Mouse (Mus musculus) naive thymus-derived CD4-positive, alpha-beta T cell, adult 2 months (primary cell): Measurements from ENCODE around the gene Pak6.

Experiments
- DNase-seq: peaks from one replicate; pipeline ENCODE4 v3.0.0-alpha.2; 2011; ENCODE audit warnings: low read depth

Pak6 gene

GRCm38 (mm10) chr2:118697311-118697877, 34.3 kb downstream of the Pak6 start:
- no peak for DNase-seq

- DNase-seq = no peak
Measured at GRCm38 (mm10) chr2:118697955-118698354, 34.9 kb downstream of the Pak6 start.

GRCm38 (mm10) chr2:118700179-118701062, 37.3 kb downstream of the Pak6 start:
- peak; percentile 86 for DNase-seq

GRCm38 (mm10) chr2:118701161-118701560, 38.1 kb downstream of the Pak6 start:
- DNase-seq = no peak

- peak; percentile 34 for DNase-seq
Measured at GRCm38 (mm10) chr2:118701971-118702882, 39.1 kb downstream of the Pak6 start.

- DNase-seq = peak; percentile 50
Measured at GRCm38 (mm10) chr2:118702883-118703761, 40.0 kb downstream of the Pak6 start.

GRCm38 (mm10) chr2:118703913-118704730, 41.0 kb downstream of the Pak6 start, which contains the start of gene Ankrd63:
TSS of gene Ankrd63 (minus strand) at chr2:118703963.
- DNase-seq = peak; percentile 51

GRCm38 (mm10) chr2:118706436-118706835, 43.3 kb downstream of the Pak6 start:
- DNase-seq = peak; percentile 29

- no peak for DNase-seq
Measured at GRCm38 (mm10) chr2:118708472-118708871, 45.4 kb downstream of the Pak6 start.

- no peak for DNase-seq
Measured at GRCm38 (mm10) chr2:118709655-118710221, 46.6 kb downstream of the Pak6 start.

GRCm38 (mm10) chr2:118711038-118711494, 48.0 kb downstream of the Pak6 start:
- DNase-seq = peak; percentile 43

- no peak for DNase-seq
Measured at GRCm38 (mm10) chr2:118713631-118714030, 50.5 kb downstream of the Pak6 start.

GRCm38 (mm10) chr2:118714230-118714629, 51.1 kb downstream of the Pak6 start:
- DNase-seq = no peak

GRCm38 (mm10) chr2:118716677-118717076, 53.6 kb downstream of the Pak6 start:
- no peak for DNase-seq

- DNase-seq = no peak
Measured at GRCm38 (mm10) chr2:118723693-118724486, 60.8 kb downstream of the Pak6 start.

GRCm38 (mm10) chr2:118725511-118725910, 62.4 kb downstream of the Pak6 start:
- DNase-seq = no peak

- no peak for DNase-seq
Measured at GRCm38 (mm10) chr2:118726873-118727272, 63.8 kb downstream of the Pak6 start.

GRCm38 (mm10) chr2:118727911-118728310, 64.8 kb downstream of the Pak6 start:
- DNase-seq = no peak

- peak; percentile 73 for DNase-seq
Measured at GRCm38 (mm10) chr2:118728337-118728736, 65.2 kb downstream of the Pak6 start, which contains the start of gene Plcb2. TSS of gene Plcb2 (minus strand) at chr2:118728438.
